Mouse (Mus musculus): ENCODE measurements around the gene Slco3a1. TPM values are rescaled to one million over a fixed set of nuclear protein-coding genes. Genes with fewer than 3 reads are reported as not detected.

The Slco3a1 gene
- polyA plus RNA-seq, 1 experiment from 2014 or later: 19.8 TPM

DNA sequence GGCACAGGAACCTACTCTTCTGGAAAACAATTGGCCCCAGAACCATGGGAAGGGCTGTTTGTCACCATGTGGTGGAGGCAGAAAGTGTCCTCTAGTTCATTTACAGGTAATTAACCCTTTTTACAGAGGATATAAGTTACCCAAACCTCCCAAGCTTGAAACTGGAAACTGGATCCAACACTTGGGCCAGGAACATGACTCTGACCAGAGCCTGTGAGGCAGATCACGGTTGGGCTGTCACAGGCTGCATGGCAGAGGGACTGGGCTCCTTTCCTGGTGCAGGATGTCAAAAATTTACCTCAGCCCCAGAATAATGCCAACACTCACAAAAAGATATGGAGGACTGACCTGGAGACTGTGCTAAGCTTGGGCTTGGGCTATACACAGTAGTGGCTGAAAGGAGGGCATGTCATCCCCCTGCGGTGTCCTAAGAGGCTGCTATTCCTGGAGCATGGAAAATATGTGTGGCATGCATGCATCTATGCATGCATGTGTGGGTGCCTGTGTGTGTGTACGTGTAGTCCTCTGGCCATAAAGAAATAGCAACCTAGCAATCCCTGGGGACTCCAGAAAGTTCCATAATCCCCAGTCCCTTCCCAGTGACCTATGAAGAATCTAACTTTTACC lies 171.4 kb downstream of the Slco3a1 start:
- Histone ChIP-seq H3K27me3 (ENCODE audit: insufficient read depth, low read length) (no peaks in the 10 kb centered on the region), H3K4me1 (replicated peaks; ENCODE audit: insufficient read depth, low read length) (no peaks in the 10 kb centered on the region; the same call in 1 of the 2 replicates), H3K4me3 (replicated peaks; ENCODE audit: low read depth, low read length) (no peak overlapping the region), H3K4me2 (ENCODE audit: low read length) (no peak overlapping the region), H3K36me3 (ENCODE audit: insufficient read depth, low read length) (no peaks in the 10 kb centered on the region), H3K9ac (ENCODE audit: low read depth, low read length) (no peak overlapping the region), H3K27ac (no peak overlapping the region), H3K9me3 (replicated peaks; ENCODE audit: low read length) (no peaks in the 10 kb centered on the region)
- WGBS: 55% methylated on average over 3 of the region's 3 CpGs
- DNase-seq (ENCODE audit: low spot score) (peak; percentile 51), ATAC-seq (replicated peaks; ENCODE audit: low FRiP score, low read depth) (no peak)
- no peak for TF ChIP-seq CTCF (IDR thresholded peaks at IDR 0.05; ENCODE audit: low read depth)

DNA sequence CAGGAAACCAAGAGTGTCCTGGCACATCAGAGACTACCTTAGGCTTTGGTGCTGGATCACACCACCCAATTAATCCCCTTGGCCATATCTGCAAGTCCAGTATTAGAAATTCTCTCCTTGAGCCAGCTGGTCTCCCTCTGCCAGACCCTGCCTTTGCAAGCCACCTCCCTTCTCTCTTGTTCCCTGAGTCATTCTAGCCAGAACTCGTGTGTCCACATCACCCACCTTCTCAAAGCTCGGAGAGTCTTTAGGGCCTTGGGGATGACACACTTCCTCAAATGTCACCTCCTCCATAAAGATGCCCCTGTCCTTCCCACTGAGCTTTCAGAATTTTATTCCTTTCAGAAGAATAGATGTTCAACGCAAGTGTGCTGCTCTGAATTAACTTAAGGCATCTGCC lies 172.3 kb downstream of the Slco3a1 start:
- Histone ChIP-seq H3K27me3 (ENCODE audit: insufficient read depth, low read length) (no peaks in the 10 kb centered on the region), H3K27ac (no peak overlapping the region), H3K9ac (ENCODE audit: low read depth, low read length) (no peak overlapping the region), H3K4me1 (replicated peaks; ENCODE audit: insufficient read depth, low read length) (no peaks in the 10 kb centered on the region; the same call in 1 of the 2 replicates), H3K36me3 (ENCODE audit: insufficient read depth, low read length) (no peaks in the 10 kb centered on the region), H3K4me2 (ENCODE audit: low read length) (no peak overlapping the region), H3K4me3 (replicated peaks; ENCODE audit: low read depth, low read length) (no peak overlapping the region), H3K9me3 (replicated peaks; ENCODE audit: low read length) (no peaks in the 10 kb centered on the region)
- ATAC-seq (replicated peaks; ENCODE audit: low FRiP score, low read depth) (no peak), DNase-seq (ENCODE audit: low spot score) (no peak)
- no peak for TF ChIP-seq CTCF (IDR thresholded peaks at IDR 0.05; ENCODE audit: low read depth)
- WGBS: 51% methylated on average over 3 of the region's 3 CpGs

DNA sequence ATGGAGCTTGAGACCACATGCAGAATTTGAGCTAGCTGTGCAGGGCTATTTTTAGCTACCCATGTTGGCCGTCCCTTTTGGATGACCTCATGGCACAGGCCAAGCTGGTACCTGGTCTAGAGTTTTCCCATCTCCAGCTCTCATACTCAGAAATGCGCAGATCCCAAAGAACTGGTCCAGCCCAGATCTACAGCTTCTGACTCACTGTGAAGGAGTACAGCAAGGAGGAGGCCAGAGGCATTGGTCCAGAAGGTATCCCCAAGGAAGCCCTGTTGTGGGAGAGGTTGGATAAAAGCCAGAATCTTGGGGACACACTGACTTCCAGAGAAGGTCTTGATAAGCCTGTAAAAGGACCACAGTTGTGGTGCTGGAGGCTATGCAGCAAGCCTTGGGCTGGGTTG lies 172.7 kb downstream of the Slco3a1 start:
- H3K27me3 ChIP-seq (ENCODE audit: insufficient read depth, low read length): no peaks in the 10 kb centered on the region
- no peak for DNase-seq (ENCODE audit: low spot score)
- H3K4me3 ChIP-seq (replicated peaks; ENCODE audit: low read depth, low read length): no peak overlapping the region
- no peak overlapping the region for H3K4me2 ChIP-seq (ENCODE audit: low read length)
- WGBS: 46% methylated on average over 2 of the region's 2 CpGs
- H3K36me3 ChIP-seq (ENCODE audit: insufficient read depth, low read length): no peaks in the 10 kb centered on the region
- H3K9me3 ChIP-seq (replicated peaks; ENCODE audit: low read length): no peaks in the 10 kb centered on the region
- ATAC-seq (replicated peaks; ENCODE audit: low FRiP score, low read depth): peak; percentile 23; the same call in 1 of the 2 replicates
- no peak overlapping the region for H3K27ac ChIP-seq
- TF ChIP-seq CTCF (IDR thresholded peaks at IDR 0.05; ENCODE audit: low read depth): no peak
- peaks cover 3% of the 10 kb centered on the region for H3K4me1 ChIP-seq (replicated peaks; ENCODE audit: insufficient read depth, low read length)
- no peak overlapping the region for H3K9ac ChIP-seq (ENCODE audit: low read depth, low read length)

DNA sequence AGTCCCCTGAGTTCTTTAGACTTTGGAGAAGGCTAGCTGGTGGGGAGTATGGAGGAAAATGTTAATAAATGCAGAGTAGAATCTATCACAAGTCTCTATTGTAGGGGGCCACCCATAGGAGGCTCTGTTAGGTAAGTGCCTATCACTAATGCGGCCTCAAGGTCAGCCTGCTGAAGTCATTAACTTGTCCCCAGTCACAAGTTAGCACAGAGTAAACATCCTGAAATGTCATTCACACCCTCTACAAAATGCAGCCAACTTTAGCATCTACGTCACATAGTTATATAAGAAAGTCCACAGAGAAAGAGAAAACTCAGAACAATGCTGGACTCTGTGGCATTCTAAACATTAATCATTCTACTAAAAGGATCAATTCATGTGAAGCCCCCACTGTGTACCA lies 173.5 kb downstream of the Slco3a1 start:
- WGBS: 78% methylated on average over 2 of the region's 2 CpGs
- ATAC-seq (replicated peaks; ENCODE audit: low FRiP score, low read depth): no peak
- no peak overlapping the region for H3K27ac ChIP-seq
- H3K4me3 ChIP-seq (replicated peaks; ENCODE audit: low read depth, low read length): no peak overlapping the region
- H3K4me1 ChIP-seq (replicated peaks; ENCODE audit: insufficient read depth, low read length): peaks cover 8% of the 10 kb centered on the region
- H3K36me3 ChIP-seq (ENCODE audit: insufficient read depth, low read length): no peaks in the 10 kb centered on the region
- no peak for DNase-seq (ENCODE audit: low spot score)
- no peak overlapping the region for H3K4me2 ChIP-seq (ENCODE audit: low read length)
- H3K9ac ChIP-seq (ENCODE audit: low read depth, low read length): no peak overlapping the region
- H3K27me3 ChIP-seq (ENCODE audit: insufficient read depth, low read length): no peaks in the 10 kb centered on the region
- no peak for TF ChIP-seq CTCF (IDR thresholded peaks at IDR 0.05; ENCODE audit: low read depth)
- H3K9me3 ChIP-seq (replicated peaks; ENCODE audit: low read length): no peaks in the 10 kb centered on the region

DNA sequence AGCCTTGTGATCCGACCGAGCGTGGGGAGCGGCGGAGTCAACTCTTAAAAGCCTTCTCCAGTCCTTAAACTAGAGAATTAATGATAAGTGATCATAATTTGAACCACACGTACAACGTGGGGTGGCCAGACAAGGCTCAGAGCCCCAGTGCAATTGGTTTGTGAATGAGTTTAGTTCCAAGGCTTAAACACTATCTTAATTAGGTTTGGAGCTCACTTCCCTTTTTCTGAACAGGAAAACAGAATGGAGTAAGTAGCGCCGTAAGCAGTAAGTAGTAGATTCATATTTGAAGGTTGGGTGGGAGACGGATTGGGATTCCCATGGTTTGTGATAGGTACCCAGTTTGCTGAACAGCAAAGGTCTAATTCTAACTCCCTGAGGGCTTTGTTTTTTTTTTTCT lies 176.7 kb downstream of the Slco3a1 start:
- Histone ChIP-seq H3K9me3 (replicated peaks; ENCODE audit: low read length) (no peaks in the 10 kb centered on the region), H3K4me1 (replicated peaks; ENCODE audit: insufficient read depth, low read length) (peaks cover 12% of the 10 kb centered on the region), H3K36me3 (ENCODE audit: insufficient read depth, low read length) (no peaks in the 10 kb centered on the region), H3K4me2 (ENCODE audit: low read length) (no peak overlapping the region), H3K9ac (ENCODE audit: low read depth, low read length) (no peak overlapping the region), H3K27ac (no peak overlapping the region), H3K27me3 (ENCODE audit: insufficient read depth, low read length) (no peaks in the 10 kb centered on the region), H3K4me3 (replicated peaks; ENCODE audit: low read depth, low read length) (no peak overlapping the region)
- TF ChIP-seq CTCF (IDR thresholded peaks at IDR 0.05; ENCODE audit: low read depth): no peak
- ATAC-seq (replicated peaks; ENCODE audit: low FRiP score, low read depth) (no peak), DNase-seq (ENCODE audit: low spot score) (no peak)
- 71% methylated on average over 10 of the region's 10 CpGs for WGBS

DNA sequence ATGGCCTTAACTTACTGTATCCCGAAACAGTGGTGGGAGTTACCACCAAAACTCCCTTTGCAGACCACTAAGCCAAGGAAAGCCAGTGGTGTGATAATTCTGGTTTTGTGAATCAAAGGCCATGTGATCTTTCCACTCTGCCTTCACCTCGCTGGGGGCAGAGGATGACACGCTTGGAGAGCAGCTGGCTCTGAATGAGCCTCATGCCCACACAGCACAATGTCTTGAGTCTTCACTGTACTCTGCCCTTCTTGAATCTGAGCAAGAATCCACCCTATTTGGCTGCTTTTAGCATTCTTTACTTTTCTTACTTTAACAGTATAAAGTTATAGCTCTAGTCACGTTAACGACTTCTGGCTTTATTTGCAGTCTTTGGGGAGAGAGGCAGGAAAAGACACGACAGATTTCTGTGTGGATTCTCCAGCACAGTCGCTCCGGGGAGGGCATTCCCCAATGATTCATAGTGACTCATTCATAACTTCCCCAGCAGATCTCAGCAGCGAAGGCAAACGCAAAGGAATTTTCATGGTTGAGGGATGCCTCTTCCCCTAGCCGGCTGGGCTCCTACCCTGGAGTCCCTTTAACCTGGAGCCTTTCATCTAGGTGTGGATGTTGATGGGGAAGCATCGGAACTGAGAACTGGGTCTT lies 178.1 kb downstream of the Slco3a1 start:
- no peak for TF ChIP-seq CTCF (IDR thresholded peaks at IDR 0.05; ENCODE audit: low read depth)
- DNase-seq (ENCODE audit: low spot score) (peak; percentile 88), ATAC-seq (replicated peaks; ENCODE audit: low FRiP score, low read depth) (no peak)
- H3K9ac ChIP-seq (ENCODE audit: low read depth, low read length): no peak overlapping the region
- no peak overlapping the region for H3K4me2 ChIP-seq (ENCODE audit: low read length)
- H3K36me3 ChIP-seq (ENCODE audit: insufficient read depth, low read length): no peaks in the 10 kb centered on the region
- peaks cover 18% of the 10 kb centered on the region for H3K4me1 ChIP-seq (replicated peaks; ENCODE audit: insufficient read depth, low read length)
- 13% methylated on average over 12 of the region's 12 CpGs for WGBS
- H3K9me3 ChIP-seq (replicated peaks; ENCODE audit: low read length): no peaks in the 10 kb centered on the region
- H3K27ac ChIP-seq: no peak overlapping the region
- no peaks in the 10 kb centered on the region for H3K27me3 ChIP-seq (ENCODE audit: insufficient read depth, low read length)
- H3K4me3 ChIP-seq (replicated peaks; ENCODE audit: low read depth, low read length): no peak overlapping the region

All from kidney, postnatal 0 days (tissue).